Mouse (Mus musculus) retina, postnatal 1 day (tissue): ENCODE data around the gene Gtf2b.

Source experiments
- DNase-seq: peaks from one replicate; pipeline ENCODE4 v3.0.0-alpha.2; 2012

Gtf2b gene

DNA sequence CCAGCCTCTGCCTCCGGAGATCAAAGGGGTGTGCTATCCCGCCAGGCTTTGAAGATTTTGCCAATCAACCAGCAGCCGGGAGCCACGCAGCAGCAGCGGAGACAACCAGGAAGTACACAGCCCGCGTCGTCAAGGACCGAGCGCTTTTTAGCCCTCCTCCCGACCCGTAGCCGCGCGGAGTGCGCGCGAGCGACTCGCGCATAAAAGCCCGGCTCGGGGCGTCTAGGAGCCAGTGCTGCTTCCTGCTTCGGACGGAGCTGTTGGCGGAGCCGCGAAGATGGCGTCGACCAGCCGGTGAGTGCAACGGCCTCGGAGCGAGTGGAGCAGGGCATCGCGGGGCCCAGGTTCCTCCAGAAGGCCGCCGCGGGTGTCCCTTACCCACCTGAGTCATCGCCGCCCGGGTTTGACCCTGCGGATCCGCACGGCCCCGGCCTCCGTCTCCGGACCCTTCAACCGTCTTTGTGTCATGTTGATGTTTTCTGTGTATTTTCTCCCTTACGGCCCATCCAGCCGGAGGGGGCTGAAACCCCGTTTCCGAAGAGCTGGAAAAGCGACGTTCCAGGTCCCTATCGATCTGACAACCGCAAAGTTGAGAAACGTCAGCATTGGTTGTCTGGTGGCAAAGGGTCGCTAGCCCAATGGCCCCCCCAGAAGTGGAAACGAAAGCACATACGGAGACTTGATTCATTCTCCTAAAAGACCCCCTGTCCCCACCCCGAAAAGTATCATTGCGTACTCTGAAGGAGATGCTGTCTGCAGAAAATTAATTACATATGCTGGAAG is at the start of gene Gtf2b:
Gene Gtf2b (plus strand): TSS at position 51 of the 783 bp plus-strand sequence.
- peak; percentile 97 for DNase-seq

DNA sequence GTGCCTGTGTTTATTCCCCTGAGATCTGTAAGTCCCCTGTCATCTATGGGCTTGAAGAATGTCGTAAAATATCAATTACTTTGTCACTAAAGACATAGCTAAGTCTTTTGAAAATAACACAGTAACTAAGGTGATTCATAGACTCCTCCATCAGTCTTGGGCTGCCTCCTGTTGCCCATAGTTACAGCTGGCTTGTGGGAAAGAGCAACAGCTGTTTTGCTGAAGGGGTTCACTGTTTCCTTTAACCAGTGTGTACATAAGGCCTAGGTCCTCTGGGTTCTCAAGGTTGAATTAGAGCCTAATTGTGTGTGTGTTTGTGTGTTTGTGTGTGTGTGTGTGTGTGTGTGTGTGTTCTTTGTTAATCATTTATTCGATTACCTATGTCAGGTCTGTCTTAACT is 39.4 kb upstream of the Gtf2b start:
- DNase-seq, result no peak

- DNase-seq, result peak; percentile 34
Observed at GRCm38 (mm10) chr3:142725969-142726672, 38.7 kb upstream of the Gtf2b start.

- no peak for DNase-seq
Observed at GRCm38 (mm10) chr3:142734291-142734690, 30.6 kb upstream of the Gtf2b start.

GRCm38 (mm10) chr3:142740896-142741295 is 23.9 kb upstream of the Gtf2b start:
- DNase-seq, result no peak

- DNase-seq, result peak; percentile 76
Observed at GRCm38 (mm10) chr3:142743973-142744898, 20.6 kb upstream of the Gtf2b start.

DNA sequence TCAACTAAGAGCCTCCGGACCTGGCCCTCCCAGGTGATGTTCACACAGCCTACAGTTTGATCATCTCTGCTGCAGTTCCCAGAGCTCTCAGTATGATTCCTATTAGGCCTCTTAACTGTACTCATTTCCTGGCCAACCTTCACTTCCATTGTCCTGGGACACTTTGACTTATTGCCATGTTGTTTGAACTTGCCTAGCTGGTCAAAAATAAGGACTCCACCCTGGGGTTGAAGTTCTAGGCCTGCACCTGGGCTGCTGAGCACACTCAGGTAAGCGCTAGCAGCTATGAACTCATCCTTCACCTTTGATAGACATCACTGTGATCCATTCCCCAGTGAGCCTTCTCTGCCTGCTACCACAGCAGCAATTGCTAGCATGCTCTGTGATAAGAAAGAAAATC is 19.8 kb upstream of the Gtf2b start:
- DNase-seq, result no peak

DNA sequence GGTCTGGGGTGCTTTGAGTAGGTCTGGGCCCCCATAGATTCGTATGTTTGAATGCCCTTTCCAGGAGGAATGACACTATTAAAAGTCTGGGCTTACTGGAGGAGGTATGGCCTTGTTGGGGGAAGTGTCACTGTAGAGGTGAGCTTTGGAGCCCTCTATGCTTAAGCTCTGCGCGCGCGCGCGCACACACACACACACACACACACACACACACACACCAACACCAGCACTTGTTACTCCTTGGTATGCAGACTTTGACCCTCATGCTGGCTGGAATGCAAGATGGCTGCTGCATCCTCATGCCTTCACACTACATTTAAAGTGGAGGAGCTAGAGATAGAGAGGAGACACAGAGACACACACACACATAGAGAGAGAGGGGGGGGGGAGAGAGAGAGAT is 17.2 kb upstream of the Gtf2b start:
- DNase-seq, result no peak

- DNase-seq, result no peak
Observed at GRCm38 (mm10) chr3:142749131-142749530, 15.7 kb upstream of the Gtf2b start.

DNA sequence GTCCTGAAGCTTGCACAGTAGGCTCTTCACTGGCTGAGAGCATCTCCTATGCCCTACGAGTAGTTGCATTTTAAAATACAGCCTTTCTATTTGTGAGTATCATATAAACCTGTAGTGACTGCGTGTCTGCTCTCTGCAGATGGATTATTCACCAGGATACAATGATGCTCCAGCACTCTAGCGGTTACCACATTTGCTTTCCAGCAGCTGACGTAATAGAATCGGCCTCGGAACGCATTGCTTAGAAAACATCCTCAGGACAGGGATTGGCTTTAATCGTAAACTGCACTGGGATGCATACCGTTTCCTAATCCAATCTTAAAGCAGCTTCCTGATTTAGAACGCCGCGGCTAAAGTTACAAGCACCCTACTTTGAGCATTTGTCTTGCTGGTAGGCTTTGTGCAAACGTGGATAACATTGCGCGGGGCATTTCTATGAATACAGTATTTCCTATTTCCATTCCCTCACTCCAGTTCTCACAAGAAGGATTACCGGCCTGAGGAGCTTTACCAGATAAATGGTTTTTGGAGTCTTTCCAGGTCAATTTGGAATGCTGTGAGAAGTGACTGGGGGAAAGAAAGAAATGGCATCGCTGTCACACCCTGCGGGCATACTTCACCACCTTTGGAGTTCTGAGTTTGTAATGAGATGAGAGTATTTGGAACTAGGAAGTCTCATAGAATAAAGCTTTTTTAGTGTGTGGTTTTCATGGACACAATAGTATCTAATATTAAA is 9.5 kb upstream of the Gtf2b start:
- no peak for DNase-seq

GRCm38 (mm10) chr3:142757841-142758240 is 7.0 kb upstream of the Gtf2b start:
- DNase-seq, result no peak

- DNase-seq, result no peak
Observed at GRCm38 (mm10) chr3:142758593-142758992, 6.3 kb upstream of the Gtf2b start.

- no peak for DNase-seq
Observed at GRCm38 (mm10) chr3:142760356-142760755, 4.5 kb upstream of the Gtf2b start.

DNA sequence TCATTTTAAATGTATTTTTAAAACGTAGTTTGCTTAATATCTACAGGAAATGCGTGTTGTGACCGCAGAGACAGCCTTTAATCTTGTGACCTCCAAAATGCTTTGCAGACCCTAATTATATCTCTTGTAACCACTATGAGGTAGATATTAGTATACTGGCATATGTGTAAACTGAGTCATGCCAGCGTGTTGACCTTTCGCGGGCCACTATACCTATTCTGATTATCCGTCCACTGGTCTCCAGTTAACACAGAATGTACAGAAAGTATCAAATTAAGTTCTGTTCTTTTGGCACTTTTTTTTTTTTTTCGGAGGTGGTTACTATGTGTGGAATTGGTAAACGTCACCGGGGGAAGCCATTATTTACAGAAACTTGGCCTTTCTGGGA is 927 bp downstream of the Gtf2b start:
- DNase-seq, result no peak

DNA sequence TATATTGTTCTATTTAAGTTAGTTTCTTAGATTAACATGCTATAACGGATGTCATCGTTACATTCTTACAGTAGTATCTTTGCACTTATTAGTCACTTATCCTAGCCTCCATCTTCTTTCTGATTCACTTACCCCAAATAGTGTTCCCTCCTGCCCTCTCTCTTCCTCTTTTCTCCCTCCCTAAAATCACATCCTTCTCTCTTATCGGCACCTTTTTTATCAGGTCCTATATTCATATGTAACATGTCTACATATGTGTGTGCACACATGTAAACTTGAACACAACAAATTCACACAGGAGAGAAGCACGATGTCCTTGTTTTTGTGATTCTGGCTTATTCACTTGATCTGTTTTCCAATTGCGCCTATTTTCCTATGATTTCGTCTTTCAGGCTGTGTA is 3.7 kb downstream of the Gtf2b start:
- DNase-seq, result no peak

- no peak for DNase-seq
Observed at GRCm38 (mm10) chr3:142770518-142770917, 5.7 kb downstream of the Gtf2b start.

GRCm38 (mm10) chr3:142773538-142774191 is 8.8 kb downstream of the Gtf2b start:
- no peak for DNase-seq

GRCm38 (mm10) chr3:142777227-142777626 is 12.4 kb downstream of the Gtf2b start:
- DNase-seq, result no peak

DNA sequence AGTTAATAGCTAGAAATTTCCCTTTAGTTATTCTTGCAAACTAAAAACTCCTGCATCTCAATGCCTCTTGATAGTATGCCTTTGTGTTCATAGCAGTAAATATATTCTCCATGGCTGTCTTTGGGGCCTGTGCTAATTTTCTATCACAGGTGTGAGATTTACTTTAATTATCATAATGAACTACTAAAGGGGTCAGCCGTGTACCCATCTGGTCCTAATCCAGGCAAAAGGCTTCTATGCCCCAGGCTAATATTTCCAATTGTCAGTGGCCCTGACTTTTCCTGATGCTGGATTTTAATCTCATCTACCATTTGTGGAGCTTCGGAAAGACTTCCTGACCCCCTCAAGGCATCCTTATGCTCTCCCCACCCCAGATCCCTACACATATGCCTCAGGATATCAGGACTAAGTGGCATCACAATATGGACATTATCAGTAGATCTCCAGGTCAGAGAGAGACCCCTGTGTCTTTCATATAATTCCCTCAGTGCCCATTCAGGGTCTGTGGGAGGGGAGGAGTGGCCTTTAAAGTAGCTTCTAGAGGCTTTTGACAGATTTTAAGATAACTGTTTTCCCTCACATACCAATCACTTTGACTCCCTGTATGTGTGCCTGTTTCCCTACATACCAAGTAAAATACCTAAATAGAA is 21.7 kb downstream of the Gtf2b start:
- no peak for DNase-seq

DNA sequence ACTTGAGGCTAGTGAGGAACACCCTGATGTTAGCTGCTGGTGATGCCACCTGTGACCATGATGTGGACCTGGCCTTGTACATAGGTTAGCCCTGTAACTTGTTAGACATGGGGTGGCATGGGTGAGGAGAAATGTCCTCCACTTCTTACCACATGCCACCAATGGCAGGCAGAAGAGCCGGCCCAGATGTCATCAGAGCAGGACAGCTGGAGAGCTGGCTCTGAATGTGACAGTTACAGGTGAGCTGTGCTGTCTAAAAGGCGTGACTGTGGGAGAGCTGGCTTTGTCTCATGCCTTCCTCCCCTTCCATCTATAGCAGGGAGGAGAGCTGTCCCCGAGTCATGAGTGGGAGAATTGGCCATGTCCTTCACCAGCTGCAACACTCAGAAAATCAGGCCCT is 30.7 kb downstream of the Gtf2b start:
- no peak for DNase-seq

GRCm38 (mm10) chr3:142811582-142811981 is 46.7 kb downstream of the Gtf2b start:
- DNase-seq, result no peak

DNA sequence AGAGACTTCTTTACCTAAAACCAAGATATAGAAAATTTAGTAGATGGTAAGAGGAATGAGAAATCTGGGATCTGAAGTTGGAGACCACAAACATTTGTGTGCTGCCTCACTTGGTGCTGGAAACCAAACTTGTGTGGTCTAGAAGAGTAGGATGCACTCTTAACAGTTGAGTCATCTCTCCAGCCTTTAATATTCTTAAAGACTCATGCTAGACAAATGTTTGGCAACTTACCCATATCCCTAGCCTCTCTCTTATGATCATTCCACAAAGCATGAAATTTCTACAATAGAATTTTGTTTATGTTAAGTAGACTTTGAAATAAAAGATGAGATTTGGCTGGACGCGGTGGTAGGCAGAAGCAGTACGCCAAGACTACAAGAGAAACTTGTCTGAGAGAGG is 52.7 kb downstream of the Gtf2b start:
- no peak for DNase-seq
